Mouse (Mus musculus) gastrocnemius, postnatal 10 days (tissue): ENCODE results near the gene Sfmbt1. TPM values are rescaled to one million over a fixed set of nuclear protein-coding genes. Genes with fewer than 3 reads are reported as not detected.

Experiments
- DNase-seq: peaks from one replicate; pipeline ENCODE4 v3.0.0; 2021; ENCODE audit warnings: mixed read lengths
- total RNA-seq, 2 experiments: library from RNA; stranded (reverse); gene quantifications; 2 replicates each; pipeline ENCODE4 v1.2.3; 2021

The Sfmbt1 gene
- total RNA-seq, 2 experiments from 2014 or later: 9.7 to 12.7 TPM

- DNase-seq: peak; percentile 83
These were observed 111.0 kb downstream of the Sfmbt1 start, which contains the start of gene Tmem110 for GRCm38 (mm10) chr14:30825476-30826131. Gene Tmem110, plus strand, starts transcription at chr14:30825590.

GRCm38 (mm10) chr14:30826174-30827140, 111.8 kb downstream of the Sfmbt1 start:
- no peak for DNase-seq

- DNase-seq: no peak
These were observed 112.8 kb downstream of the Sfmbt1 start for GRCm38 (mm10) chr14:30827480-30827879.

GRCm38 (mm10) chr14:30828077-30828476, 113.4 kb downstream of the Sfmbt1 start:
- no peak for DNase-seq

- DNase-seq: peak; percentile 27
These were observed 114.2 kb downstream of the Sfmbt1 start for GRCm38 (mm10) chr14:30828635-30829460.

- DNase-seq: no peak
These were observed 122.9 kb downstream of the Sfmbt1 start for GRCm38 (mm10) chr14:30837416-30837996.

- DNase-seq: no peak
These were observed 129.1 kb downstream of the Sfmbt1 start for GRCm38 (mm10) chr14:30843701-30844100.

- DNase-seq: no peak
These were observed 135.9 kb downstream of the Sfmbt1 start for GRCm38 (mm10) chr14:30850504-30850903.

GRCm38 (mm10) chr14:30852325-30852724, 137.7 kb downstream of the Sfmbt1 start:
- DNase-seq: no peak

GRCm38 (mm10) chr14:30855316-30855715, 140.7 kb downstream of the Sfmbt1 start:
- DNase-seq: no peak

GRCm38 (mm10) chr14:30856885-30857507, 142.3 kb downstream of the Sfmbt1 start:
- no peak for DNase-seq

- no peak for DNase-seq
These were observed 143.3 kb downstream of the Sfmbt1 start for GRCm38 (mm10) chr14:30857990-30858389.

GRCm38 (mm10) chr14:30861421-30862125, 146.9 kb downstream of the Sfmbt1 start:
- no peak for DNase-seq

GRCm38 (mm10) chr14:30862368-30862767, 147.7 kb downstream of the Sfmbt1 start:
- DNase-seq: no peak

GRCm38 (mm10) chr14:30865311-30865710, 150.7 kb downstream of the Sfmbt1 start:
- no peak for DNase-seq

- peak; percentile 86 for DNase-seq
These were observed 152.4 kb downstream of the Sfmbt1 start for GRCm38 (mm10) chr14:30867042-30867441.

- no peak for DNase-seq
These were observed 154.2 kb downstream of the Sfmbt1 start for GRCm38 (mm10) chr14:30868826-30869225.

GRCm38 (mm10) chr14:30869391-30869801, 154.7 kb downstream of the Sfmbt1 start:
- peak; percentile 26 for DNase-seq

GRCm38 (mm10) chr14:30870206-30871147, 155.8 kb downstream of the Sfmbt1 start:
- peak; percentile 28 for DNase-seq
